Mouse (Mus musculus): ENCODE data around the gene Kcnk1. TPM values are rescaled to one million over a fixed set of nuclear protein-coding genes. Genes with fewer than 3 reads are reported as not detected.

Gene Kcnk1
- polyA plus RNA-seq, 1 experiment from 2014 or later: 63.8 TPM

- no peak overlapping the region for H3K27ac ChIP-seq (ENCODE audit: low read length)
- H3K4me1 ChIP-seq (ENCODE audit: control insufficient read depth, insufficient read depth, low read length): no peaks in the 10 kb centered on the region
- H3K27me3 ChIP-seq (ENCODE audit: control insufficient read depth, insufficient read depth, low read length): no peaks in the 10 kb centered on the region; the same call in 1 of the 2 replicates
- ATAC-seq (ENCODE audit: insufficient read depth, low FRiP score): no peak
- no peaks in the 10 kb centered on the region for H3K36me3 ChIP-seq (ENCODE audit: control insufficient read depth, insufficient read depth, low read length)
- H3K9me3 ChIP-seq (replicated peaks; ENCODE audit: control insufficient read depth, low read length): no peaks in the 10 kb centered on the region
- H3K4me2 ChIP-seq (ENCODE audit: low read depth, low read length): no peak overlapping the region
- no peak overlapping the region for H3K9ac ChIP-seq (ENCODE audit: low read length)
- WGBS: 70% methylated on average over 1 of the region's 1 CpGs
- no peak overlapping the region for H3K4me3 ChIP-seq (replicated peaks; ENCODE audit: low read length)
Measured at GRCm38 (mm10) chr8:126074111-126074510, 79.1 kb downstream of the Kcnk1 start.

- Histone ChIP-seq H3K4me2 (ENCODE audit: low read depth, low read length) (no peak overlapping the region), H3K27ac (ENCODE audit: low read length) (no peak overlapping the region), H3K4me1 (ENCODE audit: control insufficient read depth, insufficient read depth, low read length) (no peaks in the 10 kb centered on the region), H3K9me3 (replicated peaks; ENCODE audit: control insufficient read depth, low read length) (no peaks in the 10 kb centered on the region), H3K27me3 (ENCODE audit: control insufficient read depth, insufficient read depth, low read length) (no peaks in the 10 kb centered on the region; the same call in 1 of the 2 replicates), H3K36me3 (ENCODE audit: control insufficient read depth, insufficient read depth, low read length) (no peaks in the 10 kb centered on the region), H3K4me3 (replicated peaks; ENCODE audit: low read length) (no peak overlapping the region), H3K9ac (ENCODE audit: low read length) (no peak overlapping the region)
- ATAC-seq (ENCODE audit: insufficient read depth, low FRiP score): no peak
- 16% methylated on average over 10 of the region's 10 CpGs for WGBS
Measured at GRCm38 (mm10) chr8:126075400-126075799, 80.4 kb downstream of the Kcnk1 start.

Other genes starting within 250 kb of the Kcnk1 start
- gene Pcnx2, start 96.9 kb upstream of the Kcnk1 start, polyA plus RNA-seq (2015; fragmentation: Nextera tagmentation; extraction: Ambion mirVana): 0.39 and 0.41 TPM in 2 replicates
- 0.94 and 1.0 TPM in 2 replicates for gene Map3k21, start 84.7 kb upstream of the Kcnk1 start, polyA plus RNA-seq (2015; fragmentation: Nextera tagmentation; extraction: Ambion mirVana)